Mouse (Mus musculus) ES-E14 (cell line): ENCODE measurements around the gene Rffl.

Source experiments
- CHD2 ChIP-seq: IDR thresholded peaks from 2 replicates; pipeline ENCODE4 v1.6.1; 2014; ENCODE audit warnings: mild to moderate bottlenecking, low read depth, low read length, inconsistent platforms
- MAFK ChIP-seq: IDR thresholded peaks from 2 replicates; pipeline ENCODE4 v1.6.1; 2014; ENCODE audit warnings: mild to moderate bottlenecking, low read depth, low read length, inconsistent platforms; ENCODE audit not compliant: insufficient read depth

GRCm38 (mm10) chr11:82910250-82910649 is 39.2 kb upstream of the Rffl start, which contains the start of gene Unc45b:
- TF ChIP-seq MAFK: no peak
- TF ChIP-seq CHD2: no peak
